Comparison of ENCODE assay signal across 17 mouse cellular contexts in the genomic region with DNA sequence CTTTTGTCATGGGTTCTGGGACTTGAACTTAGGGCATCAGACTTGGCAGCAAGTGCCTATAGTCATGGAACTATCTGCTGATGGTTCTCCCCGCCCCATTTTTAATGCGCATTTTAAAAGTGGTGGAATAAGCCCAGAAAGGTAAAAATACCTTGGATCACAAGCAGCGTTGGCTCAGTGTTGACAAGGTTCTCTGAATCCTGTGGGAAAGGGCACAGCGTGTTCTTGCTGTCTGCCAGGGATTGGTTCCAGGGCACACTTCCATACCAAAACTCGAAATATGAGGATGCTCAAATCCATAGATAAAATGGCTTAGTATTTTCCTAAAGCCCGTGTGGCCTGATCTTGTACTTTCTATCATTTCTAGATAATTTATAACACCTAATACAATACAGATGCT. TPM values are rescaled to one million over a fixed set of nuclear protein-coding genes. Genes with fewer than 3 reads are reported as not detected.
DNase-seq lines count a peak whose midpoint lies in the region; ATAC-seq and TF ChIP-seq lines count a peak whose summit lies in the region.
"Had no signal": no experiment of that assay in that cellular context is flagged by ENCODE, and none has a peak within 500 bp of the region (broad histone marks: within the 10 kb centered on the region; RNA-seq: fewer than 3 reads in every experiment).

No protein-coding gene starts in this region.

- TF ChIP-seq CTCF in olfactory bulb, adult 2 months (IDR thresholded peaks at IDR 0.05; ENCODE audit: insufficient read depth, low read depth, low read length): no peak
- no peak for TF ChIP-seq CTCF in intestine, postnatal 0 days (IDR thresholded peaks at IDR 0.05; ENCODE audit: low read depth)

- H3K4me3 ChIP-seq in olfactory bulb, adult 2 months (ENCODE audit: insufficient read depth, low read depth, low read length): no peak overlapping the region
- no peak overlapping the region for H3K4me3 ChIP-seq in intestine, postnatal 0 days (ENCODE audit: low read depth, low read length)
- H3K4me3 ChIP-seq: forebrain, embryonic 12.5 days; hindbrain, embryonic 12.5 days had no signal

- peak; percentile 70 to 79 for DNase-seq in cerebellum, adult 18-20 months
- DNase-seq in cerebellum, postnatal 4 days (ENCODE audit: low spot score in 2 of 2): no peak
- DNase-seq in brain, adult 2 months (ENCODE audit: low read depth, low spot score): peak; percentile 81
- peak; percentile 79 for DNase-seq in cerebellum, adult 9-11 months
- DNase-seq in kidney, postnatal 25 days: no peak
- DNase-seq: adrenal gland, postnatal 10 days; gastrocnemius, adult 2 months; gastrocnemius, postnatal 25 days; heart, postnatal 36 days; kidney, adult 11 months had no signal

- H3K27ac ChIP-seq in olfactory bulb, adult 2 months (ENCODE audit: insufficient read depth, low read depth, low read length): peak overlapping the region; percentile 60; the same call in 1 of the 2 replicates
- no peak overlapping the region for H3K27ac ChIP-seq in intestine, postnatal 0 days (ENCODE audit: low read depth, low read length)
- H3K27ac ChIP-seq: embryonic facial prominence, embryonic 13.5 days; forebrain, embryonic 12.5 days; heart, embryonic 13.5 days; hindbrain, embryonic 12.5 days had no signal

- peaks cover 31% of the 10 kb centered on the region for H3K4me1 ChIP-seq in olfactory bulb, adult 2 months (ENCODE audit: control insufficient read depth, insufficient read depth, low read length)
- peaks cover 15% of the 10 kb centered on the region for H3K4me1 ChIP-seq in intestine, postnatal 0 days (replicated peaks; ENCODE audit: control insufficient read depth, insufficient read depth, low read length)

- H3K9me3 ChIP-seq in intestine, postnatal 0 days (ENCODE audit: control insufficient read depth): no peaks in the 10 kb centered on the region
- H3K9me3 ChIP-seq: embryonic facial prominence, embryonic 13.5 days; forebrain, embryonic 12.5 days; heart, embryonic 13.5 days; hindbrain, embryonic 12.5 days had no signal

- H3K27me3 ChIP-seq in intestine, postnatal 0 days (replicated peaks; ENCODE audit: control insufficient read depth, insufficient read depth, low read length): no peaks in the 10 kb centered on the region

- no peak overlapping the region for H3K9ac ChIP-seq in intestine, postnatal 0 days (ENCODE audit: low read depth, low read length)
- H3K9ac ChIP-seq: forebrain, embryonic 12.5 days; hindbrain, embryonic 12.5 days had no signal

- no peak overlapping the region for H3K4me2 ChIP-seq in intestine, postnatal 0 days (replicated peaks; ENCODE audit: low read depth)

- 76% methylated on average over 6 of the region's 6 CpGs for WGBS in olfactory bulb, adult 2 months
- 90% methylated on average over 6 of the region's 6 CpGs for WGBS in intestine, postnatal 0 days

- ATAC-seq in intestine, postnatal 0 days: no peak
- ATAC-seq: inflammation-experienced regulatory T-cells, adult 6 months had no signal

- H3K36me3 ChIP-seq in intestine, postnatal 0 days (ENCODE audit: control insufficient read depth, insufficient read depth): no peaks in the 10 kb centered on the region
- H3K36me3 ChIP-seq: embryonic facial prominence, embryonic 13.5 days; forebrain, embryonic 12.5 days; heart, embryonic 13.5 days; hindbrain, embryonic 12.5 days had no signal

- no peak for TF ChIP-seq POLR2A in olfactory bulb, adult 2 months (IDR thresholded peaks at IDR 0.05; ENCODE audit: insufficient read depth, low read depth, low read length)

RNA-seq across cellular contexts. Expression of gene Selenom, which starts 1.2 kb away (rescaled TPM):
- polyA plus RNA-seq in olfactory bulb, adult 2 months (2012; ENCODE audit: insufficient read depth, insufficient read length, low replicate concordance, missing spikeins): not detected in 2 replicates
- polyA plus RNA-seq in intestine, postnatal 0 days (2015; fragmentation: Nextera tagmentation; extraction: Ambion mirVana): 283 and 284 TPM in 2 replicates

RNA-seq across cellular contexts. Expression of gene Inpp5j, which starts 8.7 kb away (rescaled TPM):
- polyA plus RNA-seq in olfactory bulb, adult 2 months (2012; ENCODE audit: insufficient read depth, insufficient read length, low replicate concordance, missing spikeins): not detected in 2 replicates
- polyA plus RNA-seq in intestine, postnatal 0 days (2015; fragmentation: Nextera tagmentation; extraction: Ambion mirVana): 6.8 and 6.9 TPM in 2 replicates
- polyA plus RNA-seq: inflammation-experienced regulatory T-cells, adult 6 months had no signal

RNA-seq across cellular contexts. Expression of gene Pla2g3, which starts 25.2 kb away (rescaled TPM):
- not detected in 2 replicates for polyA plus RNA-seq in olfactory bulb, adult 2 months (2012; ENCODE audit: insufficient read depth, insufficient read length, low replicate concordance, missing spikeins)
- 0.17 and 0.30 TPM in 2 replicates for polyA plus RNA-seq in intestine, postnatal 0 days (2015; fragmentation: Nextera tagmentation; extraction: Ambion mirVana)

RNA-seq across cellular contexts. Expression of gene Smtn, which starts 27.1 kb away (rescaled TPM):
- not detected in 2 replicates for polyA plus RNA-seq in olfactory bulb, adult 2 months (2012; ENCODE audit: insufficient read depth, insufficient read length, low replicate concordance, missing spikeins)
- 75.1 and 82.9 TPM in 2 replicates for polyA plus RNA-seq in intestine, postnatal 0 days (2015; fragmentation: Nextera tagmentation; extraction: Ambion mirVana)

Comparison
In these comparisons a context has a peak if more than half of its experiments do, and no peak if none do; other contexts are left out.
1. DNase-seq: peak in cerebellum, adult 18-20 months (2 of 2), brain, adult 2 months (single experiment) and cerebellum, adult 9-11 months (single experiment); none in cerebellum, postnatal 4 days (0 of 2) and kidney, postnatal 25 days (0 of 2).
2. RNA of gene Selenom, which starts 1.2 kb away (polyA plus RNA-seq): 283 to 284 TPM in intestine, postnatal 0 days; not detected in olfactory bulb, adult 2 months; every median in the first group is over 100 times any median in the second.